Mouse (Mus musculus): ENCODE data around the gene Fras1. TPM values are rescaled to one million over a fixed set of nuclear protein-coding genes. Genes with fewer than 3 reads are reported as not detected.
A peak's percentile ranks its signal among the peaks of the same experiment; 100 is the strongest.

Fras1 gene
- polyA plus RNA-seq, 1 experiment, result 0.29 TPM

DNA sequence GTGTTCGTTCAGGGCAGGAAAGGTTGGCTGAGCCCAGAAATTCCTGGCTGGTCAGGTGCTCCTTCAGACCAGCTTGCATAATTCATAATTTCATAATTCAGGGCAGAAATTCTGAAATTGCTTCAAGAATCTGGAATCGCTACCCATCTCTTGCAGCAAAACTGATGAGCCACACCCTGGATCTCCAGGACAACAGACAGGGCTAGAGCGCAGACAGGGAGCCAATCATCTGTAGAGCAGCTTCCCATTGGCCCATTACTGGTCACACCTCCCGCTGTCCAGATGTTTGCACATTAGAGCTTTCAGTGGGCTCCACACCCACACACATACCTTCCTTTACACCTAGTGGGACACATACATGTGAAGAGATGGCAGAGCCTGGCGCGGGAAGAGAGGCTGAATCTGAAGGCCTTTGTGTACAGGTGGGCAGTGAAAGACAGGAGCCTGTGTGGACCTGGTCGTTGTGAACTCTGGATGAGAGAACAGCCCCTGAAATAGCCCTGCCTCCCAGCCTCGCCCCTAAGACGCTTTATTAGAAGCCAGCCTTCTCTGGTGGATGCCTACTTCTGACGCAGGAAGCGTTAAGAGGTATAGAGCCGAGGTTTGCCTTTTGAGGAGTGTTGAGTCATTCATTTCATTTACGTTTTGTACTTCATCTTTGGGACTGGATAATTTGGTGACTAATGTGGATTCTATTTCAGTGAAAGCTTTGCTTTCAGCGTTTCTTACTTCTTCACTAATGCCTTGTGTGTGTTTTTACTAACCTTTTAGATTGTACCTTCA is 409.9 kb downstream of the Fras1 start:
- WGBS, result 81% methylated on average over 14 of the region's 14 CpGs
- H3K27ac ChIP-seq (ENCODE audit: insufficient read depth, low read depth, low read length), result no peak overlapping the region
- H3K36me3 ChIP-seq (ENCODE audit: control insufficient read depth, insufficient read depth, low read length), result no peaks in the 10 kb centered on the region
- H3K4me3 ChIP-seq (ENCODE audit: low read depth, low read length), result no peak overlapping the region
- TF ChIP-seq CTCF (IDR thresholded peaks at IDR 0.05; ENCODE audit: extremely low read depth, insufficient read length, insufficient replicate concordance, low read depth, low read length) (no peak), POLR2A (IDR thresholded peaks at IDR 0.05; ENCODE audit: low read depth, low read length) (no peak)
- no peaks in the 10 kb centered on the region for H3K4me1 ChIP-seq (ENCODE audit: control insufficient read depth, insufficient read depth, insufficient read length, low read length)
- no peaks in the 10 kb centered on the region for H3K27me3 ChIP-seq (ENCODE audit: control insufficient read depth, insufficient read depth, low read length)

DNA sequence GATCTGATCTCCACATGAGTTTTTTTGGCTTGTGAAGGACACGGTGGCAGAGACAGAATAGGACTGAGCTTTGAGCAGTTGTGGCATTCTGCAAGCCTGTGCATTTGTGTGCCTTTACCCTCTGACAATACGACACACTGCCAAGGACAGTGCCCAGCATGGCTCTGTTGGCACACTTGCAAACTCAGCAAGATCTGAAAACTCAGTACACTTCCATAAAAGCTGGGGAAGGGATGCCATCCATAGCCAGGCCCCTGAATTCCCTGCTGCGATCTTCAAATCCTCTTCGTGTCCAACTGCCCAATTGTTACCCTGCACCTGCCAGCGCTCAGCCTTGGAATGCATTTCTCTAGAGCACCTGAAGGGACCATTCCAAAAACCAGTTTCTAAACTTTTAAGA is 411.3 kb downstream of the Fras1 start:
- H3K27ac ChIP-seq (ENCODE audit: insufficient read depth, low read depth, low read length), result no peak overlapping the region
- no peaks in the 10 kb centered on the region for H3K36me3 ChIP-seq (ENCODE audit: control insufficient read depth, insufficient read depth, low read length)
- no peak for TF ChIP-seq POLR2A (IDR thresholded peaks at IDR 0.05; ENCODE audit: low read depth, low read length)
- TF ChIP-seq CTCF (IDR thresholded peaks at IDR 0.05; ENCODE audit: extremely low read depth, insufficient read length, insufficient replicate concordance, low read depth, low read length), result no peak
- 89% methylated on average over 5 of the region's 5 CpGs for WGBS
- H3K27me3 ChIP-seq (ENCODE audit: control insufficient read depth, insufficient read depth, low read length), result no peaks in the 10 kb centered on the region
- H3K4me1 ChIP-seq (ENCODE audit: control insufficient read depth, insufficient read depth, insufficient read length, low read length), result no peaks in the 10 kb centered on the region
- H3K4me3 ChIP-seq (ENCODE audit: low read depth, low read length), result no peak overlapping the region

DNA sequence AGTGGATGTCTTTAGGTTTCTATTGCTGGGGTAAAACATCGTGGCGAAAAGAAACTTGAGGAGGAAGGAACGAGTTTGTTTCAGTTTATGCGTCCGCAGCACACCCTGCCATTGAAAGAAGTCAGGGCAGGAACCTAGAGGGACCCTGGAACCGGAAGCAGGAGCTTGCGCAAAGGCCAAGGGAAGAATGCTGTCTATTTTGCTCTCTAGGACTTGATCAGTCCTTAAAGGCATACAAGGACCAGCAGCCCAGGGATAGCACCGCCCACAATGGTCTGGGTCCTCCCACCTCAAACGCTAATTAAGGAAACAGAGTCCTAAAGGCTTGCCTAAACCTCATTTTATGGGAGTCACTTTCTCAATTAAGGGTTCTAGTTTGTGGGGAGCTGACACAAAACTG is 418.7 kb downstream of the Fras1 start:
- WGBS, result 39% methylated on average over 9 of the region's 9 CpGs
- 0 out of 2 replicates have a peak, but pooled peaks cover 2% of the 10 kb centered on the region for H3K27me3 ChIP-seq (ENCODE audit: control insufficient read depth, insufficient read depth, low read length)
- no peak for TF ChIP-seq POLR2A (IDR thresholded peaks at IDR 0.05; ENCODE audit: low read depth, low read length)
- no peak for TF ChIP-seq CTCF (IDR thresholded peaks at IDR 0.05; ENCODE audit: extremely low read depth, insufficient read length, insufficient replicate concordance, low read depth, low read length)
- peaks cover 8% of the 10 kb centered on the region; the same call in 1 of the 2 replicates for H3K4me1 ChIP-seq (ENCODE audit: control insufficient read depth, insufficient read depth, insufficient read length, low read length)
- no peaks in the 10 kb centered on the region for H3K36me3 ChIP-seq (ENCODE audit: control insufficient read depth, insufficient read depth, low read length)
- H3K27ac ChIP-seq (ENCODE audit: insufficient read depth, low read depth, low read length), result no peak overlapping the region
- peak overlapping the region; percentile 14; the same call in 1 of the 2 replicates for H3K4me3 ChIP-seq (ENCODE audit: low read depth, low read length)

DNA sequence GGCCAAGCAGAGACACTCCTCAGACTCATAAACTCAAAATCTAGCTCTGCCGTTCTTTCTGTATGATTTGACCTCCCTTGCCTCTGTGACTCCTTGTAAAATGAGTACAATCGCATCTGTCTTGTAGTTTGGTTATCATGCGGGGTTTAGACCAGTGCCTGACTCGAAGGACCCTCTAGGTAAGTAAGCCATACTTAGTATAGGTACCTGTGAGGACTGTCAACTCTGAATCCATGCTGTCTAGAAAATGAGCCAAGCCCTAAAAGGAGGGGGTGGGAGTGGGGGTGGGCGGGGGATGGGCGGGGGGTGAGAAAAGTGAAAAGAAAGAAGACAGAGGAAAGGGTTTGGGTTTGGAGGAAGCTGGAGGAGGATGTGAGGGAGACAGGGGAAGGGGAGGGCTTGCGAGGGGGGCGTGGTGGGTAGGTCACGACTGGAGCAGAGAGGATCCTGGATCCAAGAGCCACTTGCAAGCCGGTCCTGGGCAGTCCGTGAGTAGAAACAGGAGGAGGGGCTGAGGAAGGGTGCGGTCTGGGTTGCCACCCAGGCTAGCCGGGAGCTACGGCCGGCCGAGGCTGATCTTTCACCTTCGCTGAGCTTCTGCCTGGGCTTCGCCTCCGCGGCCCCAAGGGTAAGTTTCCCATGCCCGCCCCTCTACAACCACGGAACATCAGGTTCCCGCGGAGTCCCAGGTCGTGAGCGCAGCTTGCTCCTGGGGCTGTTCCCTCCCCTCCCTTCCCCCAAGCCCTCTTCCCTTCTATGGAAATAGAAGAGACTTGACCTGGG is 419.4 kb downstream of the Fras1 start, which contains the start of gene Anxa3:
Anxa3 (plus strand) TSS at position 404 of the 783 bp plus-strand sequence.
- Histone ChIP-seq H3K4me3 (ENCODE audit: low read depth, low read length) (peak within 1 kb of the TSS; percentile 65), H3K4me1 (ENCODE audit: control insufficient read depth, insufficient read depth, insufficient read length, low read length) (peaks cover 8% of the 10 kb centered on the region; the same call in 1 of the 2 replicates), H3K36me3 (ENCODE audit: control insufficient read depth, insufficient read depth, low read length) (no peaks in the 10 kb centered on the region), H3K27me3 (ENCODE audit: control insufficient read depth, insufficient read depth, low read length) (0 out of 2 replicates have a peak, but pooled peaks cover 2% of the 10 kb centered on the region), H3K27ac (ENCODE audit: insufficient read depth, low read depth, low read length) (0 out of 2 replicates have a peak within 1 kb of the TSS, but pooled peaks have one; percentile 15)
- 6% methylated on average over 26 of the region's 26 CpGs for WGBS
- TF ChIP-seq CTCF (IDR thresholded peaks at IDR 0.05; ENCODE audit: extremely low read depth, insufficient read length, insufficient replicate concordance, low read depth, low read length) (no peak), POLR2A (IDR thresholded peaks at IDR 0.05; ENCODE audit: low read depth, low read length) (peak; percentile 19; the same call in 1 of the 2 replicates)

DNA sequence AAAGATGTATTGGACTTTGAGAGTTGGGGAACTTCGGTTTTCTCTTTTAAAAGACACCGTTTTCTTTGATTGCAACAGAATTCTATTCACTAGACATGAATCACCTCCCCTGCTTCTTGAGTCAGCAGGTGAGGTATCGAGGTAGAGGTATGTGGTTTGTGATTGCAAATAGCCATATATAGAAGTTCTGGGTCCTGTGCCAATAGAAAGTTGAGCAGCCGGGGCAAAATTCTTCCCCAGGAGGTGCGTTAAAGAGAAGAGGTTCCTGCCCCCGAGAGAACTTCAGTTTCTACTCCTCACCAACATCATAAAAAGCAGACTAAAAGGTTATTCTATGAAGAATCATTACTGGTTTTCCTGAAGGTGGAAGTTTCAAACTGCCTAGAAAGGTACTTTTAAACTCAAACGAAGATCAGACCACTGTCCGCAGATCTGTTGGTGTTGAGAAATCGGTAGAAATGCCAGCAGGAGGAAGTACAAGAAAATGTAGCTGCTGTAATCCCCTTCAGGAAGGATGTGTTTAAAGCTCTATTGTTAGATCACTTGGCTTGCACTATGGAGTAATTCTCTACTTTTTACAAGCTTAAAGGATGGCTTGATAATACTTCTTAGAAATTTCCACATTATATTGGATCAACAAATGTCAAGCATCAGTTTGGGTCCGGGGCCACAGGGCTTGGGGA is 420.3 kb downstream of the Fras1 start:
- Histone ChIP-seq H3K27ac (ENCODE audit: insufficient read depth, low read depth, low read length) (0 out of 2 replicates have a peak overlapping the region, but pooled peaks have one; percentile 15), H3K4me3 (ENCODE audit: low read depth, low read length) (no peak overlapping the region), H3K4me1 (ENCODE audit: control insufficient read depth, insufficient read depth, insufficient read length, low read length) (peaks cover 8% of the 10 kb centered on the region; the same call in 1 of the 2 replicates), H3K36me3 (ENCODE audit: control insufficient read depth, insufficient read depth, low read length) (no peaks in the 10 kb centered on the region), H3K27me3 (ENCODE audit: control insufficient read depth, insufficient read depth, low read length) (0 out of 2 replicates have a peak, but pooled peaks cover 2% of the 10 kb centered on the region)
- TF ChIP-seq POLR2A (IDR thresholded peaks at IDR 0.05; ENCODE audit: low read depth, low read length), result no peak
- TF ChIP-seq CTCF (IDR thresholded peaks at IDR 0.05; ENCODE audit: extremely low read depth, insufficient read length, insufficient replicate concordance, low read depth, low read length), result no peak
- 13% methylated on average over 10 of the region's 10 CpGs for WGBS

DNA sequence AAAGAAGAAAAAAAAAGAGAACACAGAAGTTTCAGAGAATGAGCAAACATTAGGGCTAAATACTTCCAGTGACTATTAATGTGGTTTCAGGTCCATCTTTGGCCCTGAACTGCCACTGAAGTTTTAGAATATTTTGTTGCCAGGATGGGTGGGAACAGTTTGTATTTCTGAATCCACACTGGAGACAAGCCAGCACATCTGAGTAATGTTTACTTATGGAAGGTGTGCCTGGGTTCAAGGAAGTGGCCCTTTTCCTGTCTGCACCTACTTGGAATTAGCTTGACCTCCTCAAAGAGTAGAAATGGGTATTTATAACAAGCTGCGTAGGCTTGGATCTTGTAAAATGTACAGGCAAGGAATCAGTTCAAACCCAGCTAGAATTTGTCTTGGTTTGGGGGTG is 422.0 kb downstream of the Fras1 start:
- H3K4me1 ChIP-seq (ENCODE audit: control insufficient read depth, insufficient read depth, insufficient read length, low read length), result peaks cover 8% of the 10 kb centered on the region; the same call in 1 of the 2 replicates
- H3K27ac ChIP-seq (ENCODE audit: insufficient read depth, low read depth, low read length), result no peak overlapping the region
- no peak for TF ChIP-seq POLR2A (IDR thresholded peaks at IDR 0.05; ENCODE audit: low read depth, low read length)
- no peak for TF ChIP-seq CTCF (IDR thresholded peaks at IDR 0.05; ENCODE audit: extremely low read depth, insufficient read length, insufficient replicate concordance, low read depth, low read length)
- 75% methylated on average over 1 of the region's 1 CpGs for WGBS
- 0 out of 2 replicates have a peak, but pooled peaks cover 2% of the 10 kb centered on the region for H3K27me3 ChIP-seq (ENCODE audit: control insufficient read depth, insufficient read depth, low read length)
- H3K4me3 ChIP-seq (ENCODE audit: low read depth, low read length), result no peak overlapping the region
- no peaks in the 10 kb centered on the region for H3K36me3 ChIP-seq (ENCODE audit: control insufficient read depth, insufficient read depth, low read length)
